Mouse (Mus musculus) heart, postnatal 4 days (tissue): Measurements from ENCODE around the gene Prpf3. TPM values are rescaled to one million over a fixed set of nuclear protein-coding genes. Genes with fewer than 3 reads are reported as not detected.
"Not testable (repeated sequence)": the region's sequence is repeated elsewhere in the genome, so short reads cannot be mapped to it uniquely, and the experiment has no call there.

ENCODE experiments used
- DNase-seq: peaks from one replicate; pipeline ENCODE4 v3.0.0; 2021
- total RNA-seq, 2 experiments: library from RNA; stranded (reverse); gene quantifications; 2 replicates each; pipeline ENCODE4 v1.2.3; 2021

The Prpf3 gene
- total RNA-seq, 2 experiments from 2014 or later, result 28.3 to 30.5 TPM

GRCm38 (mm10) chr3:95881979-95882815, 26.5 kb upstream of the Prpf3 start, which contains the start of gene Ciart:
Gene Ciart, minus strand, starts transcription at chr3:95882251.
- peak; percentile 93 for DNase-seq

GRCm38 (mm10) chr3:95879063-95879462, 23.4 kb upstream of the Prpf3 start:
- no peak for DNase-seq

GRCm38 (mm10) chr3:95872048-95872447, 16.4 kb upstream of the Prpf3 start:
- DNase-seq, result no peak

GRCm38 (mm10) chr3:95871392-95871867, 15.7 kb upstream of the Prpf3 start, which contains the start of gene Mrps21:
Gene Mrps21, minus strand, starts transcription at chr3:95871519.
- peak; percentile 89 for DNase-seq

- no peak for DNase-seq
Observed at GRCm38 (mm10) chr3:95870976-95871375, 15.3 kb upstream of the Prpf3 start.

- no peak for DNase-seq
Observed at GRCm38 (mm10) chr3:95867408-95867807, 11.7 kb upstream of the Prpf3 start.

- no peak for DNase-seq
Observed at GRCm38 (mm10) chr3:95866071-95866470, 10.4 kb upstream of the Prpf3 start.

GRCm38 (mm10) chr3:95865571-95865970, 9.9 kb upstream of the Prpf3 start:
- DNase-seq, result no peak

- no peak for DNase-seq
Observed at GRCm38 (mm10) chr3:95865050-95865449, 9.4 kb upstream of the Prpf3 start.

GRCm38 (mm10) chr3:95863578-95863977, 7.9 kb upstream of the Prpf3 start:
- DNase-seq, result no peak

GRCm38 (mm10) chr3:95861796-95862195, 6.1 kb upstream of the Prpf3 start:
- peak; percentile 87 for DNase-seq

- peak; percentile 22 for DNase-seq
Observed at GRCm38 (mm10) chr3:95861216-95861615, 5.5 kb upstream of the Prpf3 start.

GRCm38 (mm10) chr3:95860323-95860722, 4.6 kb upstream of the Prpf3 start:
- DNase-seq, result no peak

- not testable (repeated sequence) for DNase-seq
Observed at GRCm38 (mm10) chr3:95858278-95858677, 2.6 kb upstream of the Prpf3 start.

- not testable (repeated sequence) for DNase-seq
Observed at GRCm38 (mm10) chr3:95857050-95857449, 1.4 kb upstream of the Prpf3 start.

GRCm38 (mm10) chr3:95856115-95856514, 430 bp upstream of the Prpf3 start:
- DNase-seq, result no peak

- no peak for DNase-seq
Observed at GRCm38 (mm10) chr3:95851317-95851716, 4.4 kb downstream of the Prpf3 start.

- no peak for DNase-seq
Observed at GRCm38 (mm10) chr3:95850611-95851010, 5.1 kb downstream of the Prpf3 start.

- no peak for DNase-seq
Observed at GRCm38 (mm10) chr3:95842503-95843214, 13.0 kb downstream of the Prpf3 start.

GRCm38 (mm10) chr3:95839250-95839649, 16.4 kb downstream of the Prpf3 start:
- no peak for DNase-seq

GRCm38 (mm10) chr3:95829053-95829452, 26.6 kb downstream of the Prpf3 start:
- DNase-seq, result no peak

- DNase-seq, result no peak
Observed at GRCm38 (mm10) chr3:95826275-95826674, 29.4 kb downstream of the Prpf3 start.
